Mouse (Mus musculus): Measurements from ENCODE around the gene Nadk2. TPM values are rescaled to one million over a fixed set of nuclear protein-coding genes. Genes with fewer than 3 reads are reported as not detected.

The Nadk2 gene
- polyA plus RNA-seq, 1 experiment from 2014 or later, result 33.1 TPM

DNA sequence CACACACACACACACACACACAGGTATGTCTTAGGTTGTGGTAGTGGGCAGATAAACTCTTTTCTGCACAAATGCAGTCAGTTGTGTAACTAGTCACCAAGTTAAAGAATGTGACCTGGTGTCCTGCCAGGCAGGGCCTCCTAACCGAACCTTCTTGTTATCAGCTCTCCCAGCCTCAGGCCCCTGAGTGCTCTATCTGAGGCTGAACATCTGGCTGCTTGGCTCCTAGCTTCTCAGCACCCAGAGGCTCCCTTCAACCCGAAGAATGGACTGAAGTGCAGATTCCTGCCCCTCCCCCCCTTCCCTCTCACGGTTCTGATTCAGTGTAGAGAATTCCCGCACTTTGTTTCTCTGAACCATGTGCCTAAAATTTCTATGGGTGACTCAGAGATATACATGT, 3.6 kb downstream of the Nadk2 start:
- WGBS, result 15% methylated on average over 4 of the region's 4 CpGs
- Histone ChIP-seq H3K4me3 (no peak overlapping the region), H3K9ac (no peak overlapping the region), H3K4me1 (peaks cover 22% of the 10 kb centered on the region), H3K27ac (no peak overlapping the region), H3K9me3 (no peaks in the 10 kb centered on the region), H3K27me3 (replicated peaks) (no peaks in the 10 kb centered on the region), H3K36me3 (no peaks in the 10 kb centered on the region), H3K4me2 (replicated peaks) (no peak overlapping the region)
- ATAC-seq (ENCODE audit: low FRiP score, low read depth), result no peak

DNA sequence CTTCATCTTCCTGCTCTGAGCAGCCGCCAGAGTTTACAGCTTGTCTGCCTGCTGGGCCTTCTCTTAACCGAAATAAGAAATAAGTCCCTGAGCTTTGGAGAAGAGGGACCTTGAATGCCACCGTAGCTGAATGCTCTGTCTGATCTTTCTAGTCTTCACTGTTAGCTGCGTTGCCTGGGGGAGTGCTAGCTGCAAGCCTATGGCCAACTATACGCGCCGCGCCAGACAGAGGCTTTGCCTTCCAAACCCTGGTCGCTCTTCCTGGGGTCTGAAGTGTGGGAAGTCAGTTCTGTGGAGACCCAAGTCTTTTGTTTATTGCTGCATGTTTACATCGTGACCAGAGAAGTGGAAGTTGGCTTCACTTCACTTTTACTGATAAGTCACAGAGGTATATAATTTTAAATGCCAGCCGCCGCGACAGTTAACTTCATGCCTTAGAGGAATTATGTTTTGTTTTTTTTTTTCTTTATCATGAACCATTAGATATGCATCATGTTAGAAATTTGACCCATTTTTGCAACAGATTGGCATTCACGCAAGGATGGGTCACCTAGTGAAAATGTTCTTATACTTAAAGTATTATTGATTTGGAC, 4.6 kb downstream of the Nadk2 start:
- WGBS, result 72% methylated on average over 14 of the region's 14 CpGs
- no peak for ATAC-seq (ENCODE audit: low FRiP score, low read depth)
- no peaks in the 10 kb centered on the region for H3K27me3 ChIP-seq (replicated peaks)
- H3K4me3 ChIP-seq, result no peak overlapping the region
- no peak overlapping the region for H3K4me2 ChIP-seq (replicated peaks)
- no peaks in the 10 kb centered on the region for H3K9me3 ChIP-seq
- H3K27ac ChIP-seq, result no peak overlapping the region
- no peaks in the 10 kb centered on the region for H3K36me3 ChIP-seq
- peaks cover 16% of the 10 kb centered on the region for H3K4me1 ChIP-seq
- no peak overlapping the region for H3K9ac ChIP-seq

DNA sequence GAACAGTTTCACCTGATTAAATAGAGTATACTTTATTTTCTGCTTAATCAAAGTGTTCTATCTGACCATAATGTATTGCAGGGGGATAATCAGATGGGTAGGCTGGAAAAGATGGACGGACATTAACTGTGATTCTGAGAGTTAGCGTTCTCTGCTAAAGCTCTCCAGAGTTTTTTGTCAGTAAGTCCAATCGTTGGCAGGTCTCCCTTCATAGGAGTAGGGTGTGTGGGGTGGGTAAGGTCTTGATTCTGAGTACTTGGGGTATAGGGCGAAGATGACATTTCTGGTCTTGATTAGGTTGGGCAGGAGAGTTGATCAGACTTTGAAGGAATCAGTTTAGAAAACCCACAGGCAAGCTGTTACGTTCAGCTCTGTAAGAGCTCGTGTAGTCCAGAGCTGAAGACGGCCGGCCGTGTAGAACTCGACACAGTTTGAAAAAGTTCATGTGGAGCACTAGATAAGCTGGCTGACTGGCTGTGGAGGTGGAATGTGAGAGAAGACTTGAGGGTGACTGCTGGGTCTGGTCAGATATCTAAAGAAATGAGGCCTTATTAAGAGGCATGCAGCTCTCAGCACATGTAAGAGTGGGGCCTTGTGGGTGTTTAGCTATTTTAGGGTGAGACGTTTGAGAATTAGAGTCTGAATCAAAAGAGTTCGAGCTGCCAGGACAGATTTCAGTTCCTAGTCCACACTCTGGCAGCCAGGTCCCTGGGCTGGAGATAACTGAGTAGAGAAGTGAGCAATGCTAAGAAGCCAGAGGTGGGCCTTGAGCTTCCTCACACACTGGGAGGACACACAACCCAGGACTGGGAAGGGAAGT, 7.6 kb downstream of the Nadk2 start:
- Histone ChIP-seq H3K9ac (0 out of 2 replicates have a peak overlapping the region, but pooled peaks have one; percentile 22), H3K4me3 (no peak overlapping the region), H3K36me3 (no peaks in the 10 kb centered on the region), H3K27me3 (replicated peaks) (no peaks in the 10 kb centered on the region), H3K4me2 (replicated peaks) (no peak overlapping the region), H3K4me1 (peaks cover 7% of the 10 kb centered on the region), H3K27ac (no peak overlapping the region), H3K9me3 (no peaks in the 10 kb centered on the region)
- WGBS, result 87% methylated on average over 12 of the region's 12 CpGs
- no peak for ATAC-seq (ENCODE audit: low FRiP score, low read depth)

DNA sequence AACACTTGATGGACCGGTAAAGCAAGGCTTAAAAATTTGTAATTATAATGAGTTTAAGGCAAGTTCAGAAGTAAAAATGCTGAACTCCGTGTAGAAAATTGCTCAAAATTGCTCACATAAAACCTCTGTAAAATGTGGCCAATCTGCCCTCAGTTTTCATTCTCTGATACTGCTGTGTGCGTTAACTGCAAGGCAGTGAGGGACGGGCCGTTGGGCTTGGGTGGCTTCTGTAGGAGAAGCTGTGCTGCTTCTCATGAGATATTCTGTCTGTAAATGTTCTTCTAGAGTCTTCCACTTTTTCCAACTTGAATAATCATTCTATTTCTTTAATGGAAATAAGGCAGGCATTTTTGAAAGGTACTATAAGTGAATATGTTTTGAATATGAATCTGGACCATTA, 8.6 kb downstream of the Nadk2 start:
- Histone ChIP-seq H3K27ac (no peak overlapping the region), H3K27me3 (replicated peaks) (no peaks in the 10 kb centered on the region), H3K4me3 (no peak overlapping the region), H3K4me2 (replicated peaks) (no peak overlapping the region), H3K36me3 (no peaks in the 10 kb centered on the region), H3K9ac (no peak overlapping the region), H3K4me1 (peaks cover 2% of the 10 kb centered on the region), H3K9me3 (no peaks in the 10 kb centered on the region)
- 66% methylated on average over 5 of the region's 5 CpGs for WGBS
- no peak for ATAC-seq (ENCODE audit: low FRiP score, low read depth)

DNA sequence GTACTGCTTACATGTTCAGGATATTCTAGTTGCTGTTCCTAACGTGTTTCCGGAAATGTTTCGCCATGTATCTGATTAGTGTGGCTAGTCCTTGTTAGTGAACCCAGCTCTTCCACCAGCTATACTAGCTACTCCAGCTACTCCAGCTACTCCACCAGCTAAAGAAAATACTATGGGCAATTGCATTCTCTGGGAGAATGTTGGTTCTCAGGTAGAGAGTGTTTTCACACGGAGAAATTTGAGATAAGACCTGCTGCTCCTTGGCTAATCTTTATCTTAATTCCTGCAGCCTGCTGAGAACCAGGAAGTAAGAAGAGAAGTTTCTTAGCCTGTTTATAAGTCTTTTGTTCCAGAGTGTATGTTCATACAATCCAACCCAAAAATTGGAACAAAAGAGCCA, 9.1 kb downstream of the Nadk2 start:
- no peak for ATAC-seq (ENCODE audit: low FRiP score, low read depth)
- no peaks in the 10 kb centered on the region for H3K27me3 ChIP-seq (replicated peaks)
- no peaks in the 10 kb centered on the region for H3K9me3 ChIP-seq
- no peak overlapping the region for H3K4me3 ChIP-seq
- no peak overlapping the region for H3K27ac ChIP-seq
- 77% methylated on average over 4 of the region's 4 CpGs for WGBS
- no peaks in the 10 kb centered on the region for H3K36me3 ChIP-seq
- no peak overlapping the region for H3K4me2 ChIP-seq (replicated peaks)
- H3K9ac ChIP-seq, result no peak overlapping the region
- H3K4me1 ChIP-seq, result no peaks in the 10 kb centered on the region

DNA sequence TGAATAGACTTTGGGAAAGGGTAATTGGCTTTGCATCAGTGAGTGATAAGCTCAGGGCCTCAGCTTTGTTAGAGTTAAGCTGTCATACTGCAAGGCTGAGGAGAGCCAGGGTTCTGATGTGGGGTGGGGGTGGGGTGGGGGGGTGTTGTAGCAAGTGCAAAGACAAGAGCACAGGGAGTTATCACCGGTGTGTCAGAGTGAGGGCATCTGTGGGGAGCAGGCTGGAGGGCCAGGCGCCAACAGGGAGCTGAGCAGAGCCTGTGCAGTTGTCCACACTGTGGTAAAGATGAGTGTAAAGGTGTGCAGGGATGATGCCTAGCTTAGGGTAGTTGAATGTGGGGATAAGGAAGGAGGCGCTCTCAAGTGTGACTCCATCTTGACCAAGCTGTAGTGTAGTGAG, 10.2 kb downstream of the Nadk2 start:
- no peaks in the 10 kb centered on the region for H3K27me3 ChIP-seq (replicated peaks)
- H3K27ac ChIP-seq, result no peak overlapping the region
- no peak overlapping the region for H3K9ac ChIP-seq
- no peaks in the 10 kb centered on the region for H3K9me3 ChIP-seq
- peak; percentile 33; the same call in 1 of the 2 replicates for ATAC-seq (ENCODE audit: low FRiP score, low read depth)
- no peak overlapping the region for H3K4me2 ChIP-seq (replicated peaks)
- WGBS, result 90% methylated on average over 3 of the region's 3 CpGs
- no peaks in the 10 kb centered on the region for H3K36me3 ChIP-seq
- H3K4me3 ChIP-seq, result no peak overlapping the region
- H3K4me1 ChIP-seq, result no peaks in the 10 kb centered on the region

DNA sequence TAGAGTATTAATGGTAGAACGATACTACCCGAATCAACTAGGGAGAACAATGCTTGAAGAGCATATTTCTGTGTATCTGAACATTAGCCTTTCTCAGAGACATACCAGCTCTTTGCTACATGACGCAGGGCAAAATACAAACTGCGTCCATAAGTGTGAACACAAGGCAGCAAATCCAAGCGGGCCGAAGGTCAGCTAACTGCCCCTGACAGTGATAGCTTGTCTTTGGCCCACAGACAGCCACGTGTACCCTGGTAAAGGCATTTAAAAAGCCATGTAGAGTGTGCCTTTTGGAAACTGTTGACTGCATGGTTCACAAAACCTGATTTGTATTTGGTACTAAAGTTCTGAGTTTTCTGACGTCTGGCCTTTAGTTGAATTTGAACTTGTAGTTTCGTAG, 11.7 kb downstream of the Nadk2 start:
- Histone ChIP-seq H3K9me3 (no peaks in the 10 kb centered on the region), H3K9ac (no peak overlapping the region), H3K4me2 (replicated peaks) (no peak overlapping the region), H3K36me3 (peaks cover 8% of the 10 kb centered on the region), H3K4me1 (no peaks in the 10 kb centered on the region), H3K4me3 (no peak overlapping the region), H3K27me3 (replicated peaks) (no peaks in the 10 kb centered on the region), H3K27ac (no peak overlapping the region)
- 90% methylated on average over 9 of the region's 9 CpGs for WGBS
- ATAC-seq (ENCODE audit: low FRiP score, low read depth), result no peak

DNA sequence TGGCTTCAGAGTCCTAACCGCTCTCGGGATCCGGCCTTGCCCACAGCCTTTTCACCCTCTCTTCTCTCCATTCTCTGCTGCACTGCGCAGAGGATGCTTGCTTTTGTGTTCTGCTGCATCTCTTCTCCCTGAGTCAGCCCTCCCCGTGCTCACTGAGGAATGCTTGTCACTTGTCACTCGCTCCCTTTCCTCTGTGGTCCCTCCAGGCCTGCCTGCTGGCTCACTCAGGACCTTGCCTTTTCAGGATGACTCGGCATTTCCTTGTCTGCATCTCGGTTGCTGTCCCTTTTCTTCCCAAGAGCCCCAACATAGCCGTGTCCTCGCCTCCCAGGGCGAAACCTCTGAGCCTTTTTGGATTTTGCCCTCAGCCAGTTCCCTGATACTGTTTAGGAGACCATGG, 15.8 kb downstream of the Nadk2 start:
- Histone ChIP-seq H3K9ac (no peak overlapping the region), H3K4me1 (no peaks in the 10 kb centered on the region), H3K4me3 (no peak overlapping the region), H3K27ac (no peak overlapping the region), H3K4me2 (replicated peaks) (no peak overlapping the region), H3K9me3 (no peaks in the 10 kb centered on the region), H3K27me3 (replicated peaks) (no peaks in the 10 kb centered on the region), H3K36me3 (peaks cover 12% of the 10 kb centered on the region)
- ATAC-seq (ENCODE audit: low FRiP score, low read depth), result no peak
- 75% methylated on average over 11 of the region's 11 CpGs for WGBS

DNA sequence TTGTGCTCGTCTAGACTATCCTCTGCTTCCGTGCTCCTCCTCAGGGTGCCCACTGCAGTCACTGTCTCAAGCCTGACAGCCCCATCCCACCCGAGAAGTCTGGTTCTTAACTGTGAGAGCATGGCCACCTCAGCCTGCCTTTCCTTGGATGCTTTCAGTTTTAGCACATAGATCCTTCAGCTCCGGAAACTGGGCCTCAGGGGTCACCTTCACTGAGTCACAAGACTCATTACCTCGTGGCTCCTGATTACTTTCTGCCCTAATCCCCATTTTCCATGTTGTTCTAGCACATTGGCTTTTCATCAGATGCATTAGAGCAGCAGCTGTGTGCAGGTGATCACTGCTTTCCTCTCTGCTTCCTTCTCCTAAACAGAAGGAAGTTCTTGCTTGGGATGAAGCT, 16.4 kb downstream of the Nadk2 start:
- Histone ChIP-seq H3K4me3 (no peak overlapping the region), H3K9ac (no peak overlapping the region), H3K27ac (no peak overlapping the region), H3K27me3 (replicated peaks) (no peaks in the 10 kb centered on the region), H3K4me1 (no peaks in the 10 kb centered on the region), H3K9me3 (no peaks in the 10 kb centered on the region), H3K36me3 (peaks cover 12% of the 10 kb centered on the region), H3K4me2 (replicated peaks) (no peak overlapping the region)
- ATAC-seq (ENCODE audit: low FRiP score, low read depth), result no peak
- WGBS, result 85% methylated on average over 5 of the region's 5 CpGs

DNA sequence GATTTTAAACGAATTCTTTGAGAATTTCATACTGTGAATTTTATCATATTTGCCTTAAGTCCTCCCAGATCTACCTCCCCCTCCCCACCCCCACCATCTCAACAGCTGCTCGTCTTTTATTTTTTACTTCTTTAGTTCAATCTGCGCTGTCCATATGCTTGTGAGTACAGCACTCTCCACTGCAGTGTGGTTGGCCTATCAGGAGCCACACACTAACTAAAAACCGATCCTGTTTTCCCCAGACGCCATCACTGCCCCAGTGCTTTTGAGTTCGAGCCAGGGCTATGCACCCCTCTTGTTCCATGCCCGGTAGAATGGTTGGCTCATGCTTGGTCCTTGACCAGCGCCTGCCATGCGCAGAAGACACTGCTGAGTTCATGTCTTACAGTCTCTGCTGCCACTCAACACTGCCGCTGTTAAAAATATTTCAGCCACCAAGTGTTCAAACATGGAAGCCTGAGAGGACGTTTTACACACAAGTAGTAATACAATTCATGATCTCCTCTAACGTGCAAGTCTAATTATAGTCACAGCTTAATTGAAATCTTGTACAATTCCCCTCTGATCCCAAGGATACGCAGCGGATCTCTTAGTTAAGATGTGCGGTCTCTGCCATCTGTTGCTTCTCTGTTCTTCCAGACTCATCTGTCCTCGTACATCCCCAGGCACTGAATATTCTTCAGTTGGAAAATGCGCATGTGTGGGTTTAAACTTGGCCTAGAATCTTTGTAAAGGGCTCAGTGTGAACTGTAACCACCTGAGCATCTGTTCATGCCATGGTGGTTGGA, 17.0 kb downstream of the Nadk2 start:
- no peak for ATAC-seq (ENCODE audit: low FRiP score, low read depth)
- Histone ChIP-seq H3K4me2 (replicated peaks) (no peak overlapping the region), H3K4me1 (no peaks in the 10 kb centered on the region), H3K4me3 (no peak overlapping the region), H3K27me3 (replicated peaks) (no peaks in the 10 kb centered on the region), H3K9ac (no peak overlapping the region), H3K9me3 (no peaks in the 10 kb centered on the region), H3K27ac (no peak overlapping the region), H3K36me3 (peaks cover 17% of the 10 kb centered on the region)
- 91% methylated on average over 17 of the region's 17 CpGs for WGBS

DNA sequence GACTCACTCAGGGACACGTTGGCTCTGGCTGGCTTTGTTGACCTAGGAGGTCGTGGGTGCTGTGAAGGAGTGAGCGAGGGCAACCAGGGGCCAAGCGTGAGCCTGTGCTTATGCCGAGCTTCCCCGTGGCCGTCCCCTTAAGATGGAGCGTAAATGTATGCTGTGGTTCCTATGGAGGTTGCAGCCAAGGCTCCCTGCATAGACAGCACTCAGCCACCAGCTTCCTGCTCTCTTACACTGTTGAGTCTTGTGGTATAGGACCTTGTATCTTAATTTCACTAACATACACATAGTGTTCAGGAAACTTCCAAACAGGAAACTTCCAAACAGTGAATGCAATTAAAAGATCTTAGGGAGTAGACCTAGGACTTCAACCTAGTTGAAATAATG, 17.6 kb downstream of the Nadk2 start:
- Histone ChIP-seq H3K27me3 (replicated peaks) (no peaks in the 10 kb centered on the region), H3K9me3 (no peaks in the 10 kb centered on the region), H3K36me3 (peaks cover 22% of the 10 kb centered on the region), H3K9ac (no peak overlapping the region), H3K27ac (no peak overlapping the region), H3K4me2 (replicated peaks) (no peak overlapping the region), H3K4me3 (no peak overlapping the region), H3K4me1 (no peaks in the 10 kb centered on the region)
- ATAC-seq (ENCODE audit: low FRiP score, low read depth), result no peak
- WGBS, result 64% methylated on average over 8 of the region's 8 CpGs

DNA sequence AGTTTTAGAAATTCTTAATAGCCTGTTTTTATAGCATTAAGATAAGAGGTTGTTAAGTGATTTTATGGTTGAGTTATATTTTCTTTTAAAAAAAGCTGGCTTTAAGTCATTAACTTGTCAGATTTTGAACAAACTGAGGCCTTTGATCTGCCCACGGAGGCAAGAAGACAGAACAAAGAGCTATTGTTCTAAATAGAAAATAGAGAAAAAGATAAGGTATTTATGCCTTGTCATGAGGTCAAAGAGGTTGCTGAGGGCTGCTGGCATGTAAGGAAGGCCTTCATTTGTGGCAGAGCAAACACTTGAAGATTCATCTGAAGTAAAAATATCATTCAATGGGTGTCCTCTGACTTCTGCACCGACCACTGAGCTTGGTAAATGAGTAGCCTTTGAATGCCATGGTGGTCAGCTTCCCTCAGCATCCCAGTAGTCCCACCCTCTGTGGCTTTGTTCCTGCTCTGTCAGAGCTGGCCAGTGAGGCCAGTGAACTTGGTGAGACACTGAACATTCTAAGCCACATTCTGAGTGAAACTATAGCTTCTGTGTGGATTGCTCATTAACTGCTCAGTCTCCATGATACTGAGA, 18.2 kb downstream of the Nadk2 start:
- no peak for ATAC-seq (ENCODE audit: low FRiP score, low read depth)

More for the DNA sequence above, 18.2 kb downstream of the Nadk2 start:
- H3K4me3 ChIP-seq, result no peak overlapping the region
- H3K4me1 ChIP-seq, result peaks cover under 1% of the 10 kb centered on the region; the same call in 1 of the 2 replicates
- no peaks in the 10 kb centered on the region for H3K27me3 ChIP-seq (replicated peaks)
- H3K27ac ChIP-seq, result no peak overlapping the region
- H3K36me3 ChIP-seq, result peaks cover 26% of the 10 kb centered on the region
- no peaks in the 10 kb centered on the region for H3K9me3 ChIP-seq
- H3K9ac ChIP-seq, result no peak overlapping the region
- H3K4me2 ChIP-seq (replicated peaks), result no peak overlapping the region
- WGBS, result 12% methylated on average over 2 of the region's 2 CpGs
